Mouse (Mus musculus): ENCODE results near the gene Mcoln3. TPM values are rescaled to one million over a fixed set of nuclear protein-coding genes. Genes with fewer than 3 reads are reported as not detected.

The Mcoln3 gene
- total and polyA plus RNA-seq, 3 experiments: 5.2 to 11.3 (median 5.3) TPM

GRCm38 (mm10) chr3:146096986-146097385 is 20.3 kb upstream of the Mcoln3 start:
- Histone ChIP-seq H3K9ac (ENCODE audit: insufficient read depth, low read depth) (no peak overlapping the region), H3K27me3 (replicated peaks) (no peaks in the 10 kb centered on the region), H3K9me3 (replicated peaks; ENCODE audit: low read length) (peaks cover 4% of the 10 kb centered on the region), H3K79me2 (replicated peaks; ENCODE audit: control insufficient read depth, extremely low read depth, insufficient read depth, poor library complexity, severe bottlenecking) (no peaks in the 10 kb centered on the region), H3K36me3 (replicated peaks in 1 of 2; ENCODE audit: control insufficient read depth in 1 of 2, insufficient read depth in 1 of 2, low read length in 1 of 2) (no peaks in the 10 kb centered on the region), H3K4me2 (ENCODE audit: insufficient read depth, low read depth, poor library complexity, severe bottlenecking) (no peak overlapping the region), H3K4me1 (ENCODE audit: control insufficient read depth in 1 of 2, insufficient read depth in 2 of 2) (peaks cover 0 to 6% of the 10 kb centered on the region in 2 experiments; a peak in 1 of 4 replicates), H3K27ac (ENCODE audit: insufficient read depth, low read depth) (no peak overlapping the region), H3K4me3 (replicated peaks in 1 of 3; ENCODE audit: low read depth in 2 of 3, low read length in 2 of 3, poor library complexity in 1 of 3) (no peak overlapping the region)
- TF ChIP-seq JUND (conservative IDR thresholded peaks at IDR 0.05; ENCODE audit: low read depth, low read length) (no peak), MAFK (IDR thresholded peaks at IDR 0.05; ENCODE audit: insufficient replicate concordance, low read length) (no peak), TCF12 (IDR thresholded peaks at IDR 0.05; ENCODE audit: low read depth, low read length) (no peak), E2F4 (IDR thresholded peaks at IDR 0.05; ENCODE audit: insufficient replicate concordance, low read depth, low read length) (no peak), POLR2A (IDR thresholded peaks at IDR 0.05; ENCODE audit: low read depth, low read length) (no peak), TBP (conservative IDR thresholded peaks at IDR 0.05; ENCODE audit: low read depth, low read length) (no peak), SMC3 (IDR thresholded peaks at IDR 0.05; ENCODE audit: low read depth, low read length) (no peak), USF2 (conservative IDR thresholded peaks at IDR 0.05; ENCODE audit: low read depth, low read length) (no peak), MXI1 (IDR thresholded peaks at IDR 0.05; ENCODE audit: low read depth, low read length) (no peak)
- dilution Hi-C loops (cut with MboI; ENCODE audit: extremely low pct_ligation_motif_present, extremely low pct_unique_long_range_greater_than_20kb, low sequenced_read_pairs) (no loop called here), in situ Hi-C loops (cut with MboI; ENCODE audit: low pct_ligation_motif_present, low pct_unique_long_range_greater_than_20kb, low sequenced_read_pairs) (no loop called here)
- no peak for DNase-seq (ENCODE audit: extremely low read depth)

- H3K9me3 ChIP-seq (replicated peaks; ENCODE audit: low read length): peaks cover 11% of the 10 kb centered on the region
- H3K4me2 ChIP-seq (ENCODE audit: insufficient read depth, low read depth, poor library complexity, severe bottlenecking): no peak overlapping the region
- H3K4me3 ChIP-seq (replicated peaks in 1 of 3; ENCODE audit: low read depth in 2 of 3, low read length in 2 of 3, poor library complexity in 1 of 3): no peak overlapping the region
- no peak overlapping the region for H3K27ac ChIP-seq (ENCODE audit: insufficient read depth, low read depth)
- H3K4me1 ChIP-seq (ENCODE audit: control insufficient read depth in 1 of 2, insufficient read depth in 2 of 2): peaks cover 0 to 6% of the 10 kb centered on the region in 2 experiments; a peak in 1 of 4 replicates
- H3K9ac ChIP-seq (ENCODE audit: insufficient read depth, low read depth): no peak overlapping the region
- dilution Hi-C loops (cut with MboI; ENCODE audit: extremely low pct_ligation_motif_present, extremely low pct_unique_long_range_greater_than_20kb, low sequenced_read_pairs): no loop called here
- DNase-seq (ENCODE audit: extremely low read depth): no peak
- no peaks in the 10 kb centered on the region for H3K36me3 ChIP-seq (replicated peaks in 1 of 2; ENCODE audit: control insufficient read depth in 1 of 2, insufficient read depth in 1 of 2, low read length in 1 of 2)
- TF ChIP-seq UBTF (IDR thresholded peaks at IDR 0.05; ENCODE audit: low read depth, low read length) (no peak), NRF1 (IDR thresholded peaks at IDR 0.05; ENCODE audit: low read depth, low read length) (no peak), MAX (IDR thresholded peaks at IDR 0.05; ENCODE audit: low read length) (no peak), MXI1 (IDR thresholded peaks at IDR 0.05; ENCODE audit: low read depth, low read length) (no peak), MAFK (IDR thresholded peaks at IDR 0.05; ENCODE audit: insufficient replicate concordance, low read length) (no peak), USF2 (conservative IDR thresholded peaks at IDR 0.05; ENCODE audit: low read depth, low read length) (no peak), ZNF384 (IDR thresholded peaks at IDR 0.05; ENCODE audit: low read depth, low read length) (no peak), GABPA (IDR thresholded peaks at IDR 0.05; ENCODE audit: insufficient replicate concordance, low read depth, low read length) (no peak), POLR2A (IDR thresholded peaks at IDR 0.05; ENCODE audit: low read depth, low read length) (no peak)
- H3K27me3 ChIP-seq (replicated peaks): no peaks in the 10 kb centered on the region
- H3K79me2 ChIP-seq (replicated peaks; ENCODE audit: control insufficient read depth, extremely low read depth, insufficient read depth, poor library complexity, severe bottlenecking): no peaks in the 10 kb centered on the region
- in situ Hi-C loops (cut with MboI; ENCODE audit: low pct_ligation_motif_present, low pct_unique_long_range_greater_than_20kb, low sequenced_read_pairs): no loop called here
Measured at GRCm38 (mm10) chr3:146097861-146098260, 19.4 kb upstream of the Mcoln3 start.
